Mouse (Mus musculus) hindlimb bud, embryonic 11.5 days (tissue): ENCODE data around the gene Cirbp.
"Not testable (repeated sequence)": the region's sequence is repeated elsewhere in the genome, so short reads cannot be mapped to it uniquely, and the experiment has no call there.

ENCODE experiments used
- DNase-seq: peaks from one replicate; pipeline ENCODE4 v3.0.0-alpha.2; 2012; ENCODE audit warnings: low read depth, low spot score; ENCODE audit errors: extremely low spot score

Gene Cirbp

GRCm38 (mm10) chr10:80207201-80207600 is 41.4 kb downstream of the Cirbp start:
- DNase-seq = no peak

- no peak for DNase-seq
Observed at GRCm38 (mm10) chr10:80207676-80208075, 41.9 kb downstream of the Cirbp start.

GRCm38 (mm10) chr10:80208248-80208647 is 42.5 kb downstream of the Cirbp start:
- DNase-seq = no peak

- DNase-seq = no peak
Observed at GRCm38 (mm10) chr10:80208841-80209371, 43.1 kb downstream of the Cirbp start.

GRCm38 (mm10) chr10:80211547-80212103 is 45.8 kb downstream of the Cirbp start:
- not testable (repeated sequence) for DNase-seq

GRCm38 (mm10) chr10:80215048-80215772 is 49.4 kb downstream of the Cirbp start:
- DNase-seq = no peak

GRCm38 (mm10) chr10:80220676-80221075 is 54.9 kb downstream of the Cirbp start:
- no peak for DNase-seq
